ENCODE assay signal across 17 mouse cellular contexts in genomic region chr6:39314461-39314860, GRCm38 (mm10).
DNase-seq lines count a peak whose midpoint lies in the region; ATAC-seq lines count a peak whose summit lies in the region.
"Had no signal": no experiment of that assay in that cellular context is flagged by ENCODE, and none has a peak within 500 bp of the region (broad histone marks: within the 10 kb centered on the region; RNA-seq: fewer than 3 reads in every experiment).

No protein-coding gene starts in this region.

- no peak for ATAC-seq in erythroblast, adult 5-6 weeks (replicated peaks; ENCODE audit: low FRiP score, poor library complexity, severe bottlenecking)
- ATAC-seq: forebrain, embryonic 15.5 days; intestine, postnatal 0 days had no signal

- DNase-seq in 416B (ENCODE audit: low read depth): peak; percentile 11
- peak; percentile 82 to 88 for DNase-seq in adrenal gland, adult (ENCODE audit: inconsistent age in 2 of 2, low spot score in 1 of 2)
- peak; percentile 54 for DNase-seq in adrenal gland, postnatal 10 days
- peak; percentile 68 to 76 for DNase-seq in adrenal gland, postnatal 36 days
- DNase-seq in lung, postnatal 25 days (ENCODE audit: low spot score): no peak
- DNase-seq in ovary, postnatal 14 days (ENCODE audit: low spot score): no peak
- DNase-seq: B cell, adult 2 months; cerebellum, adult 18-20 months; cerebellum, adult 9-10 months; cerebellum, postnatal 14 days; gastrocnemius, postnatal 10 days; gastrocnemius, postnatal 36 days; heart, adult 2 months; kidney, adult 2 months had no signal

Comparison
In these comparisons a context has a peak if more than half of its experiments do, and no peak if none do; other contexts are left out.
1. DNase-seq: peak in 416B (single experiment), adrenal gland, adult (2 of 2), adrenal gland, postnatal 10 days (single experiment) and adrenal gland, postnatal 36 days (2 of 2); none in lung, postnatal 25 days (single experiment) and ovary, postnatal 14 days (single experiment).